Mouse (Mus musculus) layer of hippocampus, adult 11-12 months (tissue): ENCODE measurements at regions not wholly inside any gene's neighbourhood (a gene's known extent, or its start where the extent isn't known, plus 50 kb on each side); places are given as distances from the start of the nearest gene placed in this dataset.

Experiments
- DNase-seq: peaks from one replicate; pipeline ENCODE4 v3.0.0; 2022; ENCODE audit warnings: low spot score

- DNase-seq, result no peak
Observed at GRCm38 (mm10) chr13:42518686-42519085, 161.7 kb upstream of the Phactr1 start.

- no peak for DNase-seq
Observed at GRCm38 (mm10) chr13:42522553-42522952, 157.9 kb upstream of the Phactr1 start.

GRCm38 (mm10) chr13:42526163-42526562 lies 154.3 kb upstream of the Phactr1 start:
- no peak for DNase-seq

- DNase-seq, result no peak
Observed at GRCm38 (mm10) chr13:42526966-42527365, 153.5 kb upstream of the Phactr1 start.

DNA sequence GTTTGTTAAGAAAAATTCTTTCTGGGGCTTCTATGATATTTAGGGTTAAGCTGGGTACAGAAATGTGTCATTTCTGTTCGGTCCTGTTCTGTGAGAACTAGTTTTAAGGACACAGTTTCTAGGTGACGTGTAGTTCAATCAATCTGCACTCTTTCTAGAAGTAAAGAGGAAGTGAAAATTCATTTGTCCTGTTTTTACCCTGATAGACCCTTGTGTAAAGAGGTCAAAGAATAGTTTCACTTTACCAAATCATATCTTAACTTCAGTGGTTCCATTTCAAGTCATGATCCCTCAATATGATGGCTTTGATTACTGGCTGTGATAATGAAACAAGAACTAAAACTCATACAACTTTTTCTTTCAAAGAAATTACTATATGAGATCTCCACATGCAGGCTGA lies 152.3 kb upstream of the Phactr1 start:
- DNase-seq, result no peak

GRCm38 (mm10) chr13:42536501-42537210 lies 143.8 kb upstream of the Phactr1 start:
- peak; percentile 20 for DNase-seq

DNA sequence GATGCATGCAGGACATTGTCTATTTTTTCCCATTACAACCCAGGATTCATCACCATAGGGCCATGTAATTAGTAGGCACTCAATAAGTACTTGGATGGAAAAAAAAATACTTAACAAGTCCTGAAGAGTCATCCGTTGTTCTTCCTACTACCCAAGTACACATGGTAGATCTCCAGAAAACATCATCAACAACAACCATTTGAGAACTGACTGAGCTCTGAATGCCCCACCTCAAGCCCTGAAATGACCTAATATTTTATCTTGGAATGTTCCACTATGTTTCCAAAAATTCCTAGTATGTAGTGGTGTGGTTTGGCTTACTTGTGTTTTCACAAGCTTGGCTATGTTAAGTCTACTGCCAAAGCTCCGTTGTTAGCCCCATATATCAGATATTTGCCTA lies 142.4 kb upstream of the Phactr1 start:
- no peak for DNase-seq

GRCm38 (mm10) chr13:42544536-42545094 lies 135.8 kb upstream of the Phactr1 start:
- no peak for DNase-seq

- DNase-seq, result no peak
Observed at GRCm38 (mm10) chr13:42546389-42546788, 134.0 kb upstream of the Phactr1 start.

DNA sequence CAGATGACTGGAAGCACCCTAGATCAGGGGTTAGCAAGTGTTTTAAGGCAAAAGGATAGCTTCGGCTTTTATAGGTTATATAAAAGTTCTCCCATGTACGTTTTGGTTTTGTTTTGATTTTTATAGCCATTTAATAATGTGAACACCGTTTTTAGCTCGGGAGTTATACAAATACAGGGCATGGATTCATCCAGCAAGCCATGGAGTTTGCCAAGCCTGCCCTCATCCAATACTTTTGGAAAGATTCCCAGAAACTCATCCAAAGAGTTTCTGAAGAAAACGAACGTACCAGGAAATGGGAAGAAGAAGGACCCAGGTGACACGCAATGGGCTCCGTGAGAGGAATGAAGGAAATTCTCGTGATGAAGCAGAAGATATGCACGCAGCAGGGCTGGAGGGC lies 133.6 kb upstream of the Phactr1 start:
- no peak for DNase-seq

DNA sequence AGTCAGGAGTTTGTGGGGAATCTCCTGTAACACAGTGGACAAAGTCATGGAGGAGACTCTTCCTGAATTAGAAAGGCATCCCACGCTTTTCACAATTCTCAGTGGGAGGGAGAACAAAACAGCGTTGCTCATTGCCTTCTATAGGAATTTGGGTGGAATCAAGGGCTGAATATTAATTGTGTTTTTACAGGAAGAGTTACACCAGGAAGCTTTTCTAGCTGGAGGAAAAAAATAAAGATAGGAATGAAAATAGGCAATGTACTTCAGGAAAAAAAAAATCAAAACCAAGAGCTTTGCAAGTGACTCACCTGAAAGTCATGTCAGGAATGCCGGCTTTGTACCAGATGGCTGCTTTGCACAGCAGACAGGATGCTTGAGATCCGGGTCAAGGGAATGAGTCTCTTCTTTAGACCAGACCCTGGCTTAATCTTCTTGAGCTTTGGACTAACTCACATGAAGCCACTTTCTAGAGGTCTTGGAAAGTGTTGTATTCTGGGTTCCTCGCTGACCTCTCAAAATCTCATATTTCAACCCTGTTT lies 131.3 kb upstream of the Phactr1 start:
- no peak for DNase-seq

DNA sequence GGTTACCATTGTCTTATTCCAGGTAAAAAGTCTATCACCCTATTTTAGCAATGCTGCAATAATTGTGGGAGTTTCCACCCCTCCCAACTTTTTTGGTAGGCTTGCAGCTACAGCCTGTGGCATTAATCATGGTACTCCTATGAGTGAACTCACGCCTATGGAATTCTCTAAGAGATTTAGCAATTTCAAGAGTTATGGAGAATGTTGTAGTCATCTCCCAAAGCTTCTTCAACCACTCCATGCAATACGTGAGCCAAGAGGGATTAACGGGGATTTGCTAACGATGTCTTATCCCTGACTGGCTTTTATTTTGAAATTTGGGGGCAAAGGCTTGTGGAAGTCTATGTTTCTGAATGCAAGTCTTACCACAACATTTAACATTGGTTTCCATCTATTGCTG lies 125.5 kb upstream of the Phactr1 start:
- no peak for DNase-seq

DNA sequence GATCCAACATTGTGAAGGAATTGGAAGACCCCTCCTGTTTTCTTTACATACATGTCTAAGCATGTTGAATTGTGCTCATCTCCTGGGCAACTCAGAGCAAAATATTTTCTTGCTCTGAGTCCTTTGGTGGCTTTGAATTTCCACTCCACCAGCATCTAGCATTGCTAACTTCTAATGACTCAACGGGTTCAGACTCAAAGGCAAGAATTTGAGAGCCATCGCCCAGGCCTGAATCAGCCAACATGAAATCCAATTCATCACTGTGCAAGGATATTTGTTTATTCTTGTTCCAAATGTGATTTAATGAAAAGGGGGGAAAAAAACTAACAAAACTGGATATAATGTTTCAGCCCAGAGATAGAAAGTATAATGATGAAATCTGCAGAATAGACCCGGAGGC lies 121.9 kb upstream of the Phactr1 start:
- DNase-seq, result no peak

GRCm38 (mm10) chr13:42561446-42561845 lies 119.0 kb upstream of the Phactr1 start:
- no peak for DNase-seq

DNA sequence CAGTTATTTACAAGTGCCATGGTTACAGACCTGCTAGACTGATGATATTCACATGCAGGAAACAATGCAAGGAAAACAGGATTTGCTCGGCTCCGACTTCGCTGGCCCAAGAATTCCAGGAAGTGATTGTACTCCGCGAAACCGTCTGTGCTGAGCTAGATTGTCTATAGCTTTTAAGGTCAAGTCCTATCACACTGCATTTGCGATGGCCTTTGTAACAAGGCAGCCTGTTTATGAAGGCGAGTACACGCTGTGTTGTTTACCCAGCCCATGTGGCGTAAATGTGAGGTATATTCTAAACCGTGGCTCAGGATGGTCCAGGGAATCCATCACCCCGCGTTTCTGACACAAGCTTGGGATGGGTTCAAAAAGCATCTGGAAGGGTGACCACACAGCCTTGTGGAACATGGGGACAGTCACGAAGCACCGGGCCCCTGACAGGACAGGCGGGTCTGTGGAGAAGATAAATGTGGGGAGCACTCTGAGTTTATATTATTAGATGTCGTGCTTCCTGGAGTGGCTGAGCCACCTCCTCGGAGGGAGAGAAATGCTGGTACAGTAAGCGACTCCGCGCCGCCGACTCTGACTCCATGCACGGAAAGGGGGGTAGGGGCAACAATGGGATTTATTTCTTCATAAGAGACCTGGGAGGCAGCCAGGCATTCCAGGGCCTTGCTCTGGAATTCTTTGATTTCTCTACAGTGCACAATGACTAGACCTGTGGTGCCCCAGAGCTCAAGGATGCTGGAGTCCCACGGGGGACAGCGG lies 114.9 kb upstream of the Phactr1 start:
- DNase-seq, result no peak

DNA sequence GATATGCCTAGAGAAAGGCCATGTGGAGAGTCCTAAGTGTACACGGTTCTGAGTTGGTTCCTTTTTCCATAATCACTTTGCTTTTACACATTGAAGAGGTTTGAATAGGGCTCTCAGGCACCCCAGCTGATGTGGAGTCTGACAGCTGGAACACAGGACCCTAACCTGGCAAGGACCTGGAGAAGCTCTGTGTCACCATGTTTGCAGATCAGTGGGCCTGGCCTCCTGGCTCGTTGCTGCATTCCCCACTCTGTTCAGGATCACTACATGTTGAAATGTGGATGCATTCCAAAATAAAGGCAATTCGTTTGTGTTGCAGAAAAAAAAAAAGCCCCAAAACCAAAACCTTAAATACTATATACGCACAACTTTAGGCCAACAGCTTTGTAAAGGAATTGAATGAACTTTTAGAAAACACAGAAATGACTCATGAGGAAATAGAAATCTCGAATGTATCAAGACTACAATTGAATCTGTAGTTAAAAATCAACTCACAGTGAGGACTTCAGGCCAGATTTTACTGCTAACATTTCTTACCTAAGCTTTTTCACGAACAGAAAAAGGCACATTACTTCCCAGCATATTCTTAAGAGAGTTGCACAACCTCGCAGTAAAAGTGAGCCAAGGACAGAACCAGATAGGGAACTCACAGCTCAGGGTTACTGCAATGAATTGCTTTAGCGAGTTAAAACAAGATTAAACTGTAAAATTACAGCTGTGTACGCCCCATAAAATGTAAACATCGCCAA lies 109.6 kb upstream of the Phactr1 start:
- DNase-seq, result no peak

DNA sequence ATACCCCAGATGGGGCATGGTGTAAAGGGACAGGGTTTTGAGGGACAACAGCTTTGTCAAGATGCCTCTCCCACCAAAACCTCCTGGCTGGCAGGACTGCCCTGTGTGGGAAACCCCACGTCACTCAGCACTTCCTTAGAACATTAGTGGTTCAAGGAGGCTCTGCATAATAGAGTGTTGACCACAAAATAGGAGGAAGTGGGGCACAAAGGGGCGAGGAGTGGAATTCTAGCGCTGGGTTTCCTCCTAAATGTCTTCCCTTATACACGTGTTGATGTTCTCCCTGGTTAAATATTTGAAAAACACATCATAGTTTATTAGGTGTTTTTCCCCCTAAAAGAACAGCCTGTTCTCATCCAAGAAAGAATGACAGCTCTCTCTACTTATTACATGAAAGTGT lies 106.2 kb upstream of the Phactr1 start:
- DNase-seq, result no peak

- DNase-seq, result peak; percentile 88
Observed at GRCm38 (mm10) chr13:42575725-42576426, 104.5 kb upstream of the Phactr1 start.

DNA sequence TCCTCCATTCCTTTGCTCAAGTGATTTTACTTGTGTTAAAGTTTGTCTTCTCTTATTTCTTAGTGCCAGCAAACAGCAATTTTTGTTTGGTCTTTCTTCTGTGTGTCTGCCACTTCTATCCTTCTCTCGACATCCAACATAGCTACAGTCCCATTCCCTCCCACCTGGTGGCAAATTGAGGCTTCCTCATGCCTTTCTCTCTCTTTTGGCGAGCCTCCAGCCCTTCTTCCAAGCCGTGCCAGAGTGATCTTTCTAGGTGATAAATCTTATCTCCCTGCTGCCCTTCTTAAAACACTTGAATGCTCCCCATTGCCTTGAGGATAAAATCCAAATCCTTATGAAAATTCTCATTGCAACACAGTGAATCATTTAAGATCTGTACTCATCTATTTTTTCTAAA lies 101.0 kb upstream of the Phactr1 start:
- DNase-seq, result no peak

DNA sequence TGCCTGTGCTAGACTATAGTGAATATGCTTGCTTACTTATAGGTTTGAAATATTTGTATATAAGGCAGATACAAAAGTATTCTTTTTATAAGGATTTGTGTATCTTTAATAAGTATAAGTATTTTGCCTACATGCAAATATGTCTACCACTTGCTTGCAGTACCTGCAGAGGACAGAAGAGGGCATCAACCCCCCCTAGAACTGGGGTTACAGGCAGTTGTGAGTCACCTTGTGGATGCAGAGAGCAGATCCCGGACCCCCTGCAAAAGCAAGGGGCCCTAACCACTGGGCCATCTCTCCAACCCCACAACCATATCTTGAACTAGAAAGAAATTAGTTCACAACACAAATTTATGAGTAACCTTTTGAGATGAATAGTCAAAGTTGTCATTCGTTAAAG lies 91.3 kb upstream of the Phactr1 start:
- no peak for DNase-seq

- no peak for DNase-seq
Observed at GRCm38 (mm10) chr13:42589607-42590006, 90.8 kb upstream of the Phactr1 start.

DNA sequence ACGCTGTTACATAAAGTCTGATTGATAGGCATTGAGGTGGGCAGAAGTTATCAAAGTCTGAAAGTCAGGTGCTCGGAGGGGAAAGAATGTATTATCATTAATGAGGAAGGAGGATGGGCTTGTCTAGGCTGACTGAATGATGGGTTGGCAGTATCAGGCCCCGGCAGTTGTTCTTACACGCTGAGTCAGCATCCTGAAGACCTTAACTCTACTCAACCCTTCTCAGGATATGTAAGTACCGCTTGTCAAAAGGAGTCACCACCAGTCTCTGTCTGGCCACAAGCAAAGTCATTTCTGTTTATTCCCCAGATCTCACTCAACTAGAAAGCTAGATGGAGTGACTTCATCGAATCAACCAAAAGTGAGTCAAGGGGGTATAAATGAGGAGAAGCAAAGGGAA lies 90.0 kb upstream of the Phactr1 start:
- DNase-seq, result no peak
